Mouse (Mus musculus): ENCODE results near the gene Ppp1r21. TPM values are rescaled to one million over a fixed set of nuclear protein-coding genes. Genes with fewer than 3 reads are reported as not detected.

Gene Ppp1r21
- polyA plus RNA-seq, 1 experiment from 2014 or later: 29.5 TPM

- H3K27ac ChIP-seq (ENCODE audit: low read length): no peak overlapping the region
- no peak for ATAC-seq
These were observed 83.3 kb downstream of the Ppp1r21 start for GRCm38 (mm10) chr17:88613172-88613571.

DNA sequence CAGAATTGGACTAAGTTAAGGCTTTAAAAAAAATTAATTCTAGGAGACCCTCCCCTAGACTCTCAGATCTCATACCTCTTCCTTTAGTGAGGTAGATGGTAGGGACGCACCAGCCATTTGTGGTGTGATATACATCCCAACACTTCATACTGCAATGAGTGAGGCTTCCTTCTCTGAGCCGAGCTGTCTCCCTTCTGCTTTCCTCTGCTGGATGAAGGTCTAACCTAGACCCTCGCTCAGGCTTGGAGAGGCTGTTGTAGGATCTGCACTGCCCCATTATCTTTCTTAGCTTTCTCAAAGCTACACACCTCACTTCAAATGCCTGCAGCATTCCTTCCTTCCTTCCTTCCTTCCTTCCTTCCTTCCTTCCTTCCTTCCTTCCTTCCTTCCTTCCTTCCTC, 83.8 kb downstream of the Ppp1r21 start:
- Histone ChIP-seq H3K27ac (ENCODE audit: low read length) (no peak overlapping the region), H3K36me3 (ENCODE audit: control insufficient read depth, insufficient read depth) (no peaks in the 10 kb centered on the region), H3K27me3 (replicated peaks; ENCODE audit: control insufficient read depth, insufficient read depth, low read length) (no peaks in the 10 kb centered on the region), H3K9ac (replicated peaks; ENCODE audit: low read depth, low read length) (no peak overlapping the region), H3K4me1 (replicated peaks; ENCODE audit: control insufficient read depth, insufficient read depth, low read length) (no peaks in the 10 kb centered on the region), H3K4me2 (ENCODE audit: low read length) (no peak overlapping the region), H3K4me3 (replicated peaks; ENCODE audit: low read length) (no peak overlapping the region), H3K9me3 (ENCODE audit: control insufficient read depth, low read length) (no peaks in the 10 kb centered on the region)
- no peak for ATAC-seq
- 90% methylated on average over 3 of the region's 3 CpGs for WGBS

More at GRCm38 (mm10) chr17:88613172-88613571, 83.3 kb downstream of the Ppp1r21 start:
- Histone ChIP-seq H3K4me1 (replicated peaks; ENCODE audit: control insufficient read depth, insufficient read depth, low read length) (no peaks in the 10 kb centered on the region), H3K4me3 (replicated peaks; ENCODE audit: low read length) (no peak overlapping the region), H3K9ac (replicated peaks; ENCODE audit: low read depth, low read length) (no peak overlapping the region), H3K4me2 (ENCODE audit: low read length) (no peak overlapping the region), H3K9me3 (ENCODE audit: control insufficient read depth, low read length) (no peaks in the 10 kb centered on the region), H3K27me3 (replicated peaks; ENCODE audit: control insufficient read depth, insufficient read depth, low read length) (no peaks in the 10 kb centered on the region), H3K36me3 (ENCODE audit: control insufficient read depth, insufficient read depth) (no peaks in the 10 kb centered on the region)
- WGBS: 54% methylated on average over 6 of the region's 6 CpGs

GRCm38 (mm10) chr17:88614234-88614633, 84.3 kb downstream of the Ppp1r21 start:
- 59% methylated on average over 3 of the region's 3 CpGs for WGBS
- Histone ChIP-seq H3K4me3 (replicated peaks; ENCODE audit: low read length) (no peak overlapping the region), H3K27me3 (replicated peaks; ENCODE audit: control insufficient read depth, insufficient read depth, low read length) (no peaks in the 10 kb centered on the region), H3K36me3 (ENCODE audit: control insufficient read depth, insufficient read depth) (no peaks in the 10 kb centered on the region), H3K9ac (replicated peaks; ENCODE audit: low read depth, low read length) (no peak overlapping the region), H3K4me1 (replicated peaks; ENCODE audit: control insufficient read depth, insufficient read depth, low read length) (no peaks in the 10 kb centered on the region), H3K27ac (ENCODE audit: low read length) (no peak overlapping the region), H3K9me3 (ENCODE audit: control insufficient read depth, low read length) (no peaks in the 10 kb centered on the region), H3K4me2 (ENCODE audit: low read length) (no peak overlapping the region)
- ATAC-seq: no peak

- Histone ChIP-seq H3K4me3 (replicated peaks; ENCODE audit: low read length) (no peak overlapping the region), H3K4me2 (ENCODE audit: low read length) (no peak overlapping the region), H3K27me3 (replicated peaks; ENCODE audit: control insufficient read depth, insufficient read depth, low read length) (no peaks in the 10 kb centered on the region), H3K36me3 (ENCODE audit: control insufficient read depth, insufficient read depth) (no peaks in the 10 kb centered on the region), H3K9me3 (ENCODE audit: control insufficient read depth, low read length) (no peaks in the 10 kb centered on the region), H3K27ac (ENCODE audit: low read length) (no peak overlapping the region), H3K9ac (replicated peaks; ENCODE audit: low read depth, low read length) (no peak overlapping the region), H3K4me1 (replicated peaks; ENCODE audit: control insufficient read depth, insufficient read depth, low read length) (no peaks in the 10 kb centered on the region)
- no peak for ATAC-seq
- WGBS: 100% methylated on average over 1 of the region's 1 CpGs
These were observed 84.8 kb downstream of the Ppp1r21 start for GRCm38 (mm10) chr17:88614733-88615132.

DNA sequence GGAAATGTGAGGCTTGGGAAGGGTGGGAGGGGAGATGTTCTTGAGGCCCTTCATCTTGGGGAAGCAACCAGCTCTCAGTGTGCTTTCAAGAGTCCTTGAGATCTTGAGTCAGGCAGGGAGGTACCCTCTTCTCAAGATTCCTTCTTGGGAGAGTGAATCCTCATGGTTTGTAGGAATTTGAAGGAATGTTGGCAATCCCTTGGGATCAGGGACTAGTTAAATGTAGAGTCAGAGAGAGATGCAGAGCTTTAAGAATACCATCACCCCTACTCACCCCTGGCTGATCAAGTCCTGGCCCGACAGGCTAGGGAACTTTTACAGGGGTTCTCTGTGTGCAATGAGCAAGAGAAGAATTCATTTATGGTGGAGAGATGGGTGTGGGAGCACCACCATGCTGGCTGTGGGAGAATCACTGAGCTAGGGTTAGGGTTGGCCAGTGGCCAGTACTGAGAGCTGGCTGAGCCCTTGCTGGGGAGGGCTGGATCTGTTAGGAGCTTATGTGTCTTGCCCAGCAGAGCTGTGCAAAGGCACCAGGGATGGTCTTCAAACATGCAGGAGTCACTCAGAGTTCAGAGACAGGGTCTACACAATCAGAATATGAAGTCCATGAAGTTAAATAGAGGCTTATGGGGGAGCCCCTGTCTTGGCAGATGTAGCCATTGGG, 85.7 kb downstream of the Ppp1r21 start:
- Histone ChIP-seq H3K36me3 (ENCODE audit: control insufficient read depth, insufficient read depth) (no peaks in the 10 kb centered on the region), H3K27ac (ENCODE audit: low read length) (no peak overlapping the region), H3K4me3 (replicated peaks; ENCODE audit: low read length) (no peak overlapping the region), H3K4me2 (ENCODE audit: low read length) (no peak overlapping the region), H3K9me3 (ENCODE audit: control insufficient read depth, low read length) (no peaks in the 10 kb centered on the region), H3K27me3 (replicated peaks; ENCODE audit: control insufficient read depth, insufficient read depth, low read length) (no peaks in the 10 kb centered on the region), H3K9ac (replicated peaks; ENCODE audit: low read depth, low read length) (no peak overlapping the region), H3K4me1 (replicated peaks; ENCODE audit: control insufficient read depth, insufficient read depth, low read length) (no peaks in the 10 kb centered on the region)
- 92% methylated on average over 1 of the region's 1 CpGs for WGBS
- no peak for ATAC-seq

DNA sequence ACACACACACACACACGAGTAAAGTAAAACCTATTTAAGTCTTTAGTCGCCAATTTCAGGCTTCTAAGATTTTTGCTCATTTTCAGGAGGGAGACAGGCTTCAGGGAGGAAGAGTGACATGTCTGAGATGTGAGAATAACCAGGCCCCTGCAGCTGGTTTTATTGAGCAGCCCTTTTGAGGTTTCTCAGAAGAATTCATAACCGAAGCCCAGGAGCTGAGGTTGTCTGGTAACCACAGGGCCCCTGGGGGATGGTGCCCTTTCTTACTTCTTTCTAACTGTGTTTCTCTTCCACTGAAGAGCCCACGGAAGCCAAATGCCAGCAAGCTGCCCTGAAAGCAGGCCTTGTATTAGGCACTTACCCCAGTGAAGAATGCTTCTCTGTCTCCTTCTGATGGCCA, 91.0 kb downstream of the Ppp1r21 start:
- Histone ChIP-seq H3K4me3 (replicated peaks; ENCODE audit: low read length) (no peak overlapping the region), H3K9ac (replicated peaks; ENCODE audit: low read depth, low read length) (no peak overlapping the region), H3K27ac (ENCODE audit: low read length) (no peak overlapping the region), H3K27me3 (replicated peaks; ENCODE audit: control insufficient read depth, insufficient read depth, low read length) (no peaks in the 10 kb centered on the region), H3K4me2 (ENCODE audit: low read length) (no peak overlapping the region), H3K9me3 (ENCODE audit: control insufficient read depth, low read length) (no peaks in the 10 kb centered on the region), H3K36me3 (ENCODE audit: control insufficient read depth, insufficient read depth) (no peaks in the 10 kb centered on the region), H3K4me1 (replicated peaks; ENCODE audit: control insufficient read depth, insufficient read depth, low read length) (no peaks in the 10 kb centered on the region)
- 77% methylated on average over 4 of the region's 4 CpGs for WGBS
- no peak for ATAC-seq

GRCm38 (mm10) chr17:88621374-88621773, 91.5 kb downstream of the Ppp1r21 start:
- no peaks in the 10 kb centered on the region for H3K4me1 ChIP-seq (replicated peaks; ENCODE audit: control insufficient read depth, insufficient read depth, low read length)

DNA sequence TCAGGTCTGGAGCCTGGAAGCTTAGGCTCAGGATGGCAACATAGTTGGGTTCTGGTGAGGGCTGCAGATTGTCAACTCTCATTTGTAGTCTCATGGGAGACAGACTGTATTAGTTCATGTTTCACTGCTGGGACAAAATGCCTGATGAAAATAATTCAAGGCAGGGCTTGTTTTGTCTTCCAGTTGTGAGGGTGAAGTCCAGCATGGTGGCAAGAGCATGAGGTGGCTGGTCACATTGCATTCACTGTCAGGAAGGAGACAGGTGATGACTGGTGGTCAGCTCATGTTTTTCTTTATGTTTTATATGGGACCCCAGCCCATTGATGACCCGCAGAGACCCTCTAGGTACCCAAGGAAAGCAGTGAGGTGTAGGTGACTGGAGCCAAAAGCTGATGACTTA, 92.8 kb downstream of the Ppp1r21 start:
- Histone ChIP-seq H3K4me3 (replicated peaks; ENCODE audit: low read length) (no peak overlapping the region), H3K36me3 (ENCODE audit: control insufficient read depth, insufficient read depth) (no peaks in the 10 kb centered on the region), H3K9me3 (ENCODE audit: control insufficient read depth, low read length) (no peaks in the 10 kb centered on the region), H3K27me3 (replicated peaks; ENCODE audit: control insufficient read depth, insufficient read depth, low read length) (no peaks in the 10 kb centered on the region), H3K9ac (replicated peaks; ENCODE audit: low read depth, low read length) (no peak overlapping the region), H3K27ac (ENCODE audit: low read length) (no peak overlapping the region), H3K4me2 (ENCODE audit: low read length) (no peak overlapping the region), H3K4me1 (replicated peaks; ENCODE audit: control insufficient read depth, insufficient read depth, low read length) (no peaks in the 10 kb centered on the region)
- 85% methylated on average over 1 of the region's 1 CpGs for WGBS
- no peak for ATAC-seq

More at GRCm38 (mm10) chr17:88621374-88621773, 91.5 kb downstream of the Ppp1r21 start:
- H3K27ac ChIP-seq (ENCODE audit: low read length): no peak overlapping the region
- H3K36me3 ChIP-seq (ENCODE audit: control insufficient read depth, insufficient read depth): no peaks in the 10 kb centered on the region
- H3K9ac ChIP-seq (replicated peaks; ENCODE audit: low read depth, low read length): no peak overlapping the region
- no peak for ATAC-seq
- H3K4me2 ChIP-seq (ENCODE audit: low read length): no peak overlapping the region
- WGBS: 92% methylated on average over 3 of the region's 3 CpGs
- H3K9me3 ChIP-seq (ENCODE audit: control insufficient read depth, low read length): no peaks in the 10 kb centered on the region
- H3K27me3 ChIP-seq (replicated peaks; ENCODE audit: control insufficient read depth, insufficient read depth, low read length): no peaks in the 10 kb centered on the region
- no peak overlapping the region for H3K4me3 ChIP-seq (replicated peaks; ENCODE audit: low read length)

DNA sequence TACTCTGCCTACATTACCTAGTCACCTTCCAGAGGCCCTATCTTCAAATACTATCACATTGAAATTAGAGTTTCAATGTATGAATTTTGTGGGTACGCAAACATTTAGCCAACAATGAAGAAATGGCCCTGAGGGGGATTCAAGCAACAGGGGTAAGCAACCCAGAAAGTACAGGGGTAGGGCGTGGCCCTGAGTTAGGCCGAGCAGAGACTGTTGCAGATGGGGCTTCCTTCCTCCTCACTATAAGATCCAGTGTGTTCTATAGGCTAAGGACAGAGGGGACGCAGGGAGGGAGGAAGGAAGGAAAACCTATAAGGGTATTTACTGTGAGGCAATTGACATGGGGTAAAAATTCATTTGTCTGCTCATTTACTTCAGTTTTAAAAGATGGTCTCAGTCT, 94.5 kb downstream of the Ppp1r21 start:
- WGBS: 94% methylated on average over 4 of the region's 4 CpGs
- no peaks in the 10 kb centered on the region for H3K36me3 ChIP-seq (ENCODE audit: control insufficient read depth, insufficient read depth)
- no peak overlapping the region for H3K27ac ChIP-seq (ENCODE audit: low read length)
- peaks cover 9% of the 10 kb centered on the region for H3K4me1 ChIP-seq (replicated peaks; ENCODE audit: control insufficient read depth, insufficient read depth, low read length)
- H3K9me3 ChIP-seq (ENCODE audit: control insufficient read depth, low read length): no peaks in the 10 kb centered on the region
- H3K4me3 ChIP-seq (replicated peaks; ENCODE audit: low read length): no peak overlapping the region
- H3K9ac ChIP-seq (replicated peaks; ENCODE audit: low read depth, low read length): no peak overlapping the region
- no peak overlapping the region for H3K4me2 ChIP-seq (ENCODE audit: low read length)
- ATAC-seq: no peak
- no peaks in the 10 kb centered on the region for H3K27me3 ChIP-seq (replicated peaks; ENCODE audit: control insufficient read depth, insufficient read depth, low read length)

GRCm38 (mm10) chr17:88625350-88625749, 95.4 kb downstream of the Ppp1r21 start:
- no peaks in the 10 kb centered on the region for H3K27me3 ChIP-seq (replicated peaks; ENCODE audit: control insufficient read depth, insufficient read depth, low read length)
- H3K4me2 ChIP-seq (ENCODE audit: low read length): no peak overlapping the region
- H3K4me3 ChIP-seq (replicated peaks; ENCODE audit: low read length): no peak overlapping the region
- WGBS: 95% methylated on average over 13 of the region's 13 CpGs
- no peak overlapping the region for H3K9ac ChIP-seq (replicated peaks; ENCODE audit: low read depth, low read length)
- H3K9me3 ChIP-seq (ENCODE audit: control insufficient read depth, low read length): no peaks in the 10 kb centered on the region
- no peak overlapping the region for H3K27ac ChIP-seq (ENCODE audit: low read length)
- H3K4me1 ChIP-seq (replicated peaks; ENCODE audit: control insufficient read depth, insufficient read depth, low read length): peaks cover 19% of the 10 kb centered on the region
- no peak for ATAC-seq
- H3K36me3 ChIP-seq (ENCODE audit: control insufficient read depth, insufficient read depth): no peaks in the 10 kb centered on the region

All from forebrain, embryonic 16.5 days (tissue).